Mouse (Mus musculus): ENCODE results near the gene Epha5. TPM values are rescaled to one million over a fixed set of nuclear protein-coding genes. Genes with fewer than 3 reads are reported as not detected.
A peak's percentile ranks its signal among the peaks of the same experiment; 100 is the strongest.

The Epha5 gene
- total RNA-seq (2021), result 100 to 1,000 TPM; 212 to 248 TPM
- long read RNA-seq, full-length matches to known transcripts, result 25 of 119 reads
- long read RNA-seq, partial matches to known transcripts, result 71 of 119 reads
- long read RNA-seq, other reads (novel, unspliced or antisense), result 23 of 119 reads

GRCm38 (mm10) chr5:84417062-84417879 is at the start of gene Epha5:
Gene Epha5, minus strand, starts transcription at chr5:84417382.
- peak; percentile 78 to 86 for DNase-seq (ENCODE audit: low spot score in 2 of 2)

DNA sequence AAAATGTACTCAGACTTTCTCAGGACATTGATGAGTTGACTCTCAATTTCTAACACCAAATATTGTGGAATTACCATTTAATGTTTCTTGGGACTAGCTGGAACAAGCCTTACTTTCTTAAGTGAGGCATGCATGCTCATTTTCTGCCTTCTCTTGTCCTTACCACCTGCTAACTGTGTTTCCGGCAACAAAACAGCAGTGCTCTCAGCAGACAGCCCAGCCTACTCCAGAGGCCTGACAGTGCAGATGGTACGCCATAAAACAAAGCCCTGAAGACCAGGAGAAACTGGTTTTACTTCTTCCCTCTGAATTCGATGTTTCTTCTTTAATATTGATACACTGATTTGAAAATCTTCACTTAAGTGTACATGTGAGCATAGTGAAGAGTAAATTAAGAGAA is 39.0 kb upstream of the Epha5 start:
- DNase-seq (ENCODE audit: low spot score in 2 of 2), result no peak

DNA sequence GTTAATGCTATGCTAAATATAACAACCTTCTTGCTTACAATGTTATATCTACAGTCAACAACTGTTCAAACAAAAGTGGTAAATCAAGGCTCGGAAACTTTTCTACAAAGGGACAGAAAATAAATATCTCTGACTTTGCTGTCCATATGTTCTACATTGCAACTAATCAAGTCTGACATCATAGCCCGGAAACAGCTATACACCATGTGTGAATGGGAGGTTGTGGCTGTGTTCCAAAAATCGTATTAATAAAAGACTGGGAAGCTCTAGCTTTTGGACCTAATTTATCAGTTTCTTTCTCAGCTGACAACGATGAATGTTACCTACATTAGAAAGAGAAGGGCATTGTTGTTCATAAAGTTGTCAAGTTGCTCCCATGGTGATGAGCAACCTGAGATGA is 37.5 kb upstream of the Epha5 start:
- no peak for DNase-seq (ENCODE audit: low spot score in 2 of 2)

- no peak for DNase-seq (ENCODE audit: low spot score in 2 of 2)
Observed at GRCm38 (mm10) chr5:84453839-84454238, 36.7 kb upstream of the Epha5 start.

DNA sequence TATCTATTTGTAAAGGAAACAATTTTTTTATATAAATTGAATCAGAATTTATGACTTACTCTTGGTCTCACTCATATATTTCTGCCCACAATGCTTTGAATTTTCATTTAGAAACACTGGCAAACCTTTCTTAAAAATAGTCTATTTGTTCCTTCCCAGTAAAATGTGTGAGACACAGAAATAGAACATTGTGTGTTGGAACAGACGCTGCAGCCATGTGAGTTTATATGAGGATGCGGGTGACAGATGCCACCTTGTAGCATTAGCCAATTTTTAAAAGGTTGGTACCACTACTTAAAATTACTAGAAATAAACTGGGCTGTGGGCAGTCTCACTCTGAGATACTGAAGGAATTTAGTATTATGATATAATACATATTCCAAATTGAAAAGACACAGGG is 23.1 kb upstream of the Epha5 start:
- DNase-seq (ENCODE audit: low spot score in 2 of 2), result no peak

- DNase-seq (ENCODE audit: low spot score in 2 of 2), result peak; percentile 41 to 57
Observed at GRCm38 (mm10) chr5:84415961-84416821, 991 bp downstream of the Epha5 start.

DNA sequence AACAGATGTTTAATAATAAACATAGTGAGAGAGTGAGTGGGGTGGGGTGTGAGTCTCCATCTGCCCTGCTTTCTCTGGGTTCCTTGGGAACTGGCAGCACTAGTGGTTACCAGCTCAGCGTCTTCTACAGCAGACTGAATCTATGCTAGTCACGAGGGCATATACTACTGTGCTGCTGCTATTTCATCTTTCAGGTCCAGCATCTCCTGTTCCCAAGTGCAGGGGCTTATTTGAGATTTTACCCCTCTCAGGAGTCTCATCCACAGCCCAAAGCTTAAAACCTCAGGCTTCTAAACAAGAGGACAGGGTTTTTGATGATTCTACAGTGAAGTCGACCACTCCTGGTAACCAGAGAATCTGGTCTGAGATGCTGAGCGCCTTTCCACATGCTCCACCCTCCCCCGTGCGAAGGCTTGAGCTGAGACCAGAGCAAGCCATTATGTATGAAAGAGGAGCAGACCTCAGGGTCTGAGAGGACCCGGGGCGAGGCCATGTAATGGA is 2.2 kb downstream of the Epha5 start:
- peak; percentile 22 to 33 for DNase-seq (ENCODE audit: low spot score in 2 of 2)

- DNase-seq (ENCODE audit: low spot score in 2 of 2), result no peak
Observed at GRCm38 (mm10) chr5:84413026-84413425, 4.2 kb downstream of the Epha5 start.

DNA sequence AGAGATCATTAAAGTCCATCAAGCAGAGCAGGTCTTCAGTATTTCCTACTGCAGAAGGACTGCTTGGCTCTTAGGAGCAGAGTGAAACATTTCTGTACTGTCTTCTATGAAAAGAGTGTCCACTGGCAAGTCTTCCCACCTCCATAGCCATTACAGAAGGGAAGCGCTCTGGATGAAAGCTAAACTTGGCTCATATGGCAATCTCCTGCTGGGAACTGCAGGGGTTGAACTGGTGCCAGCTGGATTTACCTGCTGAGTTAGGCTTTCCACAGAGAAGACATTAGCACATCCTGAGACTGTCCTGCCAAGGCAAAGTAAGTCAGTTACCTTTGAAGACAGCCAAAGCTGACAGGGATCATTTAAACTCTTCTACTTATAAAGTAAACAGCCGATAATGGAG is 8.8 kb downstream of the Epha5 start:
- DNase-seq (ENCODE audit: low spot score in 2 of 2), result no peak

- DNase-seq (ENCODE audit: low spot score in 2 of 2), result no peak
Observed at GRCm38 (mm10) chr5:84397085-84397484, 20.1 kb downstream of the Epha5 start.

DNA sequence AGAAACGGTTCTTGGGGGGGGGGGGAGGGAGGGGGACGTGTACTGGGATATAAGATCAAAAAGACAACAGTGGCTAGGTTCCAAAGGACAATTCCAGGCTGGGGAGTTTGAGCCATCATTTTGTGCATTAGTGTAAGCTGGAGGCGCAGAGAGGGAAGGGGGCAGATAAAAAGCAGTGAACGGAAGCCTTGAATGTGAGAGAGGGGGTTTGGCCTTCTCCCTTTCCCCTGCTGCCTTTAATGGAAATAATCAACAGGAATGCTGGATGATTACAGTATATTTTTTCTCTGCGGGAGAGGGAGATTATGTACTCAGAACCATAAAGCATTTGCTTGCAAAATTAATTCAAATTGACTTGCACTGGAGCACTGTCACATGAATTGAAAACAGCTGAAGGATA is 51.8 kb downstream of the Epha5 start:
- no peak for DNase-seq (ENCODE audit: low spot score in 2 of 2)

- no peak for DNase-seq (ENCODE audit: low spot score in 2 of 2)
Observed at GRCm38 (mm10) chr5:84359430-84359829, 57.8 kb downstream of the Epha5 start.

DNA sequence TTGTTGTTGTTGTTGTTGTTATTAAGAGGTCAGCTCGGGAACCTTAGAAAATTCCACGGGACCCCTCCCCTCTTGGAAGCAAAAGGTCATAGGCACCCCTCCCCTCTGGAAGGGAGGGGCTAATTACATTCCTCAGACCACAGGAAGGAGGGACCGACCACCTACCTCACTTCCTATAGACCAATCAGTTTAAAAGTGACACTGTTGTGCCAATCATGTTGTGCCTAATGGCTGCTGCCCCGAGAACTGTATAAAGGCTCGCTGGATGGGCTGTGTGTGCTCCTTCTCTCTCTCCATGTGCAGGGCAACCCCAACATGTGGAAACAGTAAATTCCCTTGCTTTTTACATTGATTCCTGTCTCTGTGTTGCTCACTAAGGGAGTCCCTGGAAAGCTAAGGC is 64.1 kb downstream of the Epha5 start:
- no peak for DNase-seq (ENCODE audit: low spot score in 2 of 2)

DNA sequence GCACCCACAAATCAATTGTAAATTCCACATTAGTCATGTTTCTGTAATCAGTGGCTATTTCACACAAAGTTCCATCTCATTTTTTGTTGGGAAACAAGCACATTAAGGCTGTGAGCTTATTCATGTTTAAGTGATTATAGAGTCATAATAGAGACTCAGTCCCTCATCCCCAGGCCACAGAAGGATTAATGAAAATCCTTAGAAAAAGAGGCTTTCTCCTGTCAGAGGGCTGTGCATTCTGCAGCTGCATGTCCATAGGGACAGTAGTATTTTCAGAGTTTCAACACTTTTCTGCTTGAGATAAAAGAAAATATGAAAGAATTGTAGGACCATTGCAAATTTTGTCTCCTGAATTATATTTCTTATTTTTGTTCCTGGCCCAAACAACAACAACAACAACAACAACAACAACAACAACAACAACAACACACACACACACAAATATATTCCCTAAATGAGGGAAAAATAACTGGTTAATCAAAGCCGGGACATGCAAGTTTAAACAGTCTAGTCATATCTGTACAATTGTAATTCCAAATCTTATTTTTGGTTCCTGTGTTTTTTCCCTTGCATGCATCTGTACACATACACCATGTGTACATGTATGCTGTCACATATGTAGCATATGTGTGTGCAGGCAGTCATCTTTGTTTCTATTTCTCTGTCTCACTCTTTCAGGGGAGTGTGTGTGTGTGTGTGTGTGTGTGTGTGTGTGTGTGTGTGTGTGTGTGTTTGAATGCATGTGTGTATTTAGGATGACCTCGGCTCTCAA is 70.3 kb downstream of the Epha5 start:
- no peak for DNase-seq (ENCODE audit: low spot score in 2 of 2)

GRCm38 (mm10) chr5:84335834-84336465 is 81.2 kb downstream of the Epha5 start:
- DNase-seq (ENCODE audit: low spot score in 2 of 2), result no peak

DNA sequence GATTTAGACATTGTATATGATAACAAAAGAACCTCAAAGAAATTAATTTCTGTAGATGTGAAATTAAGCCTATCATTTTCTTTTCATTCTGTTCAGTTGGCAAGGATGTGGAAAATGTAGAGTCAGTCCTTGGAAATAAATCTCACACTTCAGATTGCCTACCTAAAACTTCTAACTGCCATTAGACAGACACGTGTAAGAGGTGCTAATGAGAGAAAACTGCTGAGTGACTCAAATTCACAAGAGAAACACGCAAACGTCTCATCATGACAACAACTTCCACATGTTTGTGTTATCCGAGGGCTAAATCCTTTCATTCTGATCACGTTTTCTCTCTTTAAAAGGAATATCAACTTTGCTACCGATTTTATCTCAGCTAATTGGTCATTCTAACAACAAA is 82.7 kb downstream of the Epha5 start:
- DNase-seq (ENCODE audit: low spot score in 2 of 2), result no peak

- DNase-seq (ENCODE audit: low spot score in 2 of 2), result no peak
Observed at GRCm38 (mm10) chr5:84331631-84332030, 85.6 kb downstream of the Epha5 start.

DNA sequence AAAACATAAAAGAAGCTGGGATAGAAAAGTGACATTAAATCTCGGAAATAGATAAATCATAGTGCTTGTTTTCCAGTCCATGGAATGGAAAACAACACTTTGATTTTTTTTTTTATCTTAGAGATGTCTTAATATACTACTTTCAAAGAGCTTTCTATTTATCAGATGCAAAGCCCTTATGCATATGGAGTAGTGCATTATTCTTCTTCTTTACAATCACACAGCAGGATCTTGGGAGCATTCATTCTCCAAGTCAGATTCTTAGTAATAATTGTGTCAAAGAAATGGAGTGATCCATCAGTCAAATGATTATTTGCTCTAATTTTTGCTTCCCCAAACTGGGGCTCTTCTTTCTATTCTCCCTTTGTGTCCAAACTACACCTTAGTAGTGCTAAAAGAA is 96.6 kb downstream of the Epha5 start:
- DNase-seq (ENCODE audit: low spot score in 2 of 2), result no peak

GRCm38 (mm10) chr5:84320138-84320537 is 97.0 kb downstream of the Epha5 start:
- DNase-seq (ENCODE audit: low spot score in 2 of 2), result no peak

- DNase-seq (ENCODE audit: low spot score in 2 of 2), result no peak
Observed at GRCm38 (mm10) chr5:84318814-84319340, 98.3 kb downstream of the Epha5 start.

Measured in layer of hippocampus, postnatal 10 days (tissue).